Mouse (Mus musculus): ENCODE measurements around the gene Prl3c1.
"Not testable (repeated sequence)": the region's sequence is repeated elsewhere in the genome, so short reads cannot be mapped to it uniquely, and the experiment has no call there.

- not testable (repeated sequence) for TF ChIP-seq CTCF, EP300 (IDR thresholded peaks at IDR 0.05; ENCODE audit: low read depth)
Observed at GRCm38 (mm10) chr13:27156490-27156889, 40.0 kb upstream of the Prl3c1 start, which contains the start of gene Prl3d3.

All from liver, embryonic 14.5 days (tissue).